Mouse (Mus musculus): ENCODE measurements around the gene Ephx1.

- TF ChIP-seq POLR2A (IDR thresholded peaks at IDR 0.05; ENCODE audit: low read depth, low read length), result no peak
- TF ChIP-seq CTCF (IDR thresholded peaks at IDR 0.05; ENCODE audit: borderline replicate concordance, insufficient read depth, low read length), result no peak
Measured at GRCm38 (mm10) chr1:180974126-180974746, 46.5 kb downstream of the Ephx1 start.

Data from embryonic fibroblast, embryonic 13.5 days (primary cell).